Mouse (Mus musculus) effector memory CD4-positive, alpha-beta T cell, adult 7 months (primary cell): ENCODE measurements around the gene Mucl2. TPM values are rescaled to one million over a fixed set of nuclear protein-coding genes. Genes with fewer than 3 reads are reported as not detected.

Experiments
- polyA plus RNA-seq: library from polyadenylated mRNA; unstranded; fragments of 100-300 nt; shearing (Covaris generic); gene quantifications from one replicate; pipeline ENCODE4 v1.2.1, GENCODE M21; 2017

The Mucl2 gene
- 0.88 TPM for polyA plus RNA-seq

DNA sequence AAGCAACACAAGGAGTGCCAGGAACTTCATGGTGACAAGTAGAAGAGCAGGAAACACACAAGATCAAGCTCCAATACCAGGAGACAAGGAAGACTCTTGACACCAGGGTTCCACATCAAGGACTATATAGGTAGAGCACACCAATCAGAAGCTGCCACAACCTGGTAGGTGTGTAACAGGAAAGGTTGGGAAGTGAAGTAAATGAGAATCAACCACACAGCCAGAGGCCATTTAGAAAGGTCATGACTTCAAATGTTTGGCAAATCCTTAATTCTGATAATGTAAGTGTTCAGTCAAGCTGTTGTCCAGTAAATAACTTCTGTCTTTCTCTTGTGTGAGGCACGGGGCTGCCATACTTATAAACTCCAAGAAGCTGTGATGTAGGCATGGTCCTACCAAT, at the start of gene Mucl2:
Mucl2 (minus strand) TSS at position 101 of the 400 bp plus-strand sequence.

Other genes with a start within 250 kb of the Mucl2 start
- gene Mucl1, start 143.8 kb downstream of the Mucl2 start, polyA plus RNA-seq: not detected